Mouse (Mus musculus) hindlimb bud, embryonic 11.5 days (tissue): ENCODE data around the gene Ncln.

ENCODE experiments used
- DNase-seq: peaks from one replicate; pipeline ENCODE4 v3.0.0-alpha.2; 2012; ENCODE audit warnings: low read depth, low spot score; ENCODE audit errors: extremely low spot score

Gene Ncln

GRCm38 (mm10) chr10:81517227-81517626 is 21.0 kb upstream of the Ncln start:
- no peak for DNase-seq

- no peak for DNase-seq
Measured at GRCm38 (mm10) chr10:81513798-81514197, 17.6 kb upstream of the Ncln start.

- DNase-seq, result no peak
Measured at GRCm38 (mm10) chr10:81510246-81510810, 14.1 kb upstream of the Ncln start.

- DNase-seq, result no peak
Measured at GRCm38 (mm10) chr10:81507691-81508489, 11.7 kb upstream of the Ncln start.

- DNase-seq, result no peak
Measured at GRCm38 (mm10) chr10:81507095-81507494, 10.9 kb upstream of the Ncln start.

- DNase-seq, result no peak
Measured at GRCm38 (mm10) chr10:81505016-81505664, 8.9 kb upstream of the Ncln start.

GRCm38 (mm10) chr10:81502658-81503057 is 6.5 kb upstream of the Ncln start:
- DNase-seq, result no peak

- DNase-seq, result no peak
Measured at GRCm38 (mm10) chr10:81501863-81502262, 5.7 kb upstream of the Ncln start.

GRCm38 (mm10) chr10:81500032-81500431 is 3.8 kb upstream of the Ncln start, which contains the start of gene S1pr4:
Gene S1pr4 (minus strand): TSS chr10:81500132.
- no peak for DNase-seq

- no peak for DNase-seq
Measured at GRCm38 (mm10) chr10:81499250-81499901, 3.2 kb upstream of the Ncln start.

GRCm38 (mm10) chr10:81498316-81499249 is 2.4 kb upstream of the Ncln start:
- no peak for DNase-seq

GRCm38 (mm10) chr10:81497401-81498270 is 1.4 kb upstream of the Ncln start:
- no peak for DNase-seq

- DNase-seq, result no peak
Measured at GRCm38 (mm10) chr10:81496969-81497368, 777 bp upstream of the Ncln start.

- no peak for DNase-seq
Measured at GRCm38 (mm10) chr10:81495616-81496263, 452 bp downstream of the Ncln start.

- DNase-seq, result no peak
Measured at GRCm38 (mm10) chr10:81495151-81495550, 1.0 kb downstream of the Ncln start.

GRCm38 (mm10) chr10:81494260-81495041 is 1.7 kb downstream of the Ncln start:
- DNase-seq, result no peak

GRCm38 (mm10) chr10:81493601-81494220 is 2.5 kb downstream of the Ncln start:
- no peak for DNase-seq
